Mouse (Mus musculus) thymus, postnatal 25 days (tissue): ENCODE data around the gene Csnka2ip.

Experiments used
- DNase-seq: peaks from one replicate; pipeline ENCODE4 v3.0.0; 2022

The Csnka2ip gene

DNA sequence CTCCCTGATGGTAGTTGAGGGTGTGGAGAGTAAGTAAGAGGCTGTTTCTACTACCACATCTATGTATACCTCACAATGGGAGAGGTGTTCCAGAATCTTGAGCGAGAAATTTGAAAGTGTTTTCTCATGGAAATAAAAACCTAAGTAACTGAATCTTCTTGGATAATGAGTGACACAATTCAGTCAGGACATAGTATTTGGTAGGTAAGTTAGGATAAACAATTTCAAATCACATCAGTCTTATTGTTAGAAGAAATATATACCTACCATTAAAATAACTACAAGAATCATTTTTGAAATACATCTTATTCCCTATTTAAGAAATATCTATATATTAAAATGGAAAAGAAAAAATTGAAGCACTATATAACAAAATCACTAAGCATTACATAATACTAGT, at the start of gene Csnka2ip:
Gene Csnka2ip, minus strand, starts transcription at position 101 of the 400 bp plus-strand sequence.
- DNase-seq = no peak

- no peak for DNase-seq
Observed at GRCm38 (mm10) chr16:64649594-64650290, 47.5 kb upstream of the Csnka2ip start.

- no peak for DNase-seq
Observed at GRCm38 (mm10) chr16:64647771-64648170, 45.6 kb upstream of the Csnka2ip start.

DNA sequence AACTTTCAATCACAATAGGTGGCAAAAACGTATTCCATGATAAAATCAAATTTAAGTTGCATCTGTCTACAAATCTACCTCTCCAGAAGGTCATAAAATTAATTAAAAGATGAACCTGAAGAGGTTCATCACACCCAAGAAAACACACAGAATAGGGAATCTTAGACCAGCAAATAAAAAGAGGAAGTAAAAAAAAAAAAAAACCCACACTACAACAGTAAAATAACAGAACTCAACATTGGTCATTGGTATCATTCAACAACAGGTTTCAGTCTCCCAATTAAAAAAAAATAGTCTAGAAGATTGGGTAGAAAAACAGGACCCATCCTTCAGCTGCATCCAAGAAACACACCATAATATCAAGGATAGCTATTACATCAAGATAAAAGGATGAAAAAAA, 32.9 kb upstream of the Csnka2ip start:
- no peak for DNase-seq

DNA sequence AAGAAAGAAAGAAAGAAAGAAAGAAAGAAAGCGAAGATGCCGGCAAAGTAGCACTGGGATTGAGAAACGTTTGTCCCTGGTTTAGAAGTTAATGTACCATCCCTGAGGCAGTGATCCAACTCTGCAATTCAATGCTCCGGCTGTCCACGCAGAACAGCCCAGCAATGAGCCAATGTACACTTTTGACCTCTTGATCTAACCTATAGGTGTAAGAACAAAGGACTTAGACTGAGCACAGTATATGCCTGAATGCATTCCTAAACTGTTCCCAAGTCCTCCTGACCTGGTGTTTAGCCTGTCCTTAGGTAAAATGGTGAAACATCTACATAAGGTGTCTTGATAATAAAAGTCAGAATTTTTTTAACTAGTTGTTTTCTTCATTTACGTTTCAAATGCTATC, 17.9 kb upstream of the Csnka2ip start:
- no peak for DNase-seq

DNA sequence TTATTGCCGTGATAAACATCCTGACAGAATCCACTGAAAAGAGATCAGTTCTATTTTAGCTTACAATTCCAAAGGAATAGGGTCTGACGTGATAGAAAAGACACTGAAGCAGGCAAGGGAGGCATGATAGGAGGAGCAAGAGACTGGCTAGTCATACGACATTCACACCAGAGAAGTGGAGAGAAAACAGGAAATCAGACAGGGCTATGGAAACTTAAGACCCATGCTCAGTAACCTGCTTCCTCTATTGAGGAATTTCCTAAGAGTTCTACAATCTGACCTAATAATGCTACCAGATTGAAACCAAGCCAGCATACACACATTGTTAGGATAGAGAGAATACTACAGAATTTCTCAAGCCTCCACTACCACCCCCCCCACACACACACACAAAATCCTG, 12.4 kb upstream of the Csnka2ip start:
- DNase-seq = no peak

DNA sequence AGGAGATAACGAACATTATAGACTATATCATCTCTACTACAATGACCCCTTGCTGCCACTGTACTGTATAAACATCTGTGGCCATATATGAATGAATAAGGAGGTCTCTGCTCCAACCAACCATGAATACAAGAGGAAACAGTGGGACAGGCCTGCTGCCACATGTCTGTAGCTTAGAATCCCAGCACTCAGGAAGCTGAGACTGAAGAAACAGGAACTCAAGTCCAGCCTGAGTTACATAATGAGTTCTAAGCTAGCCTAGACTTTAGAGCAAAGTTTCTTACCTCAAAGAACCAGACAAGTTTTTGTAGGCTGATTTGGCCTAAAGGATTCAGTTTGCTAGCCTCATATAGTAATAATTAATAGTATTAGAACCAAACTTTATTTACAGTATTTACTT, 5.6 kb upstream of the Csnka2ip start:
- no peak for DNase-seq

DNA sequence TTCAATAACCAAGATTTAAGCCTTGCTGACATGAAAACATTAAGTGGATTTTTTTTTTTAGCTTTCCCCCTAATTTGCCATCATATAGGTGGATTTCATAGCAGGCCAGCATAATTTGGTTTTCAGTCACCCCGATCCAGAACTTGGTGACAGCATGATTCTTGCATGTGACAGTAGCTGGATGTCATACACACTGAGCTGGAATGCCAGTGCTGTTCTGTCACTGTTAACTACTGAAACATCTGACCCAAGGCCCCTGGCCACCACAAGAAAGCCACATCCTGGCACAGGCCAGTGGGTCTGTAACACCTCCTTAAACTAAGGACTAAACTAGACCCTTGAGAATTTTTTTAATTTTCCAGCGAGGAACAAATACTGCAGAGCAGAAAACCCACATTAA, 15.4 kb downstream of the Csnka2ip start:
- no peak for DNase-seq

GRCm38 (mm10) chr16:64586262-64586619, 16.0 kb downstream of the Csnka2ip start:
- DNase-seq = no peak

GRCm38 (mm10) chr16:64585599-64586261, 16.5 kb downstream of the Csnka2ip start:
- DNase-seq = no peak

- no peak for DNase-seq
Observed at GRCm38 (mm10) chr16:64584591-64584990, 17.6 kb downstream of the Csnka2ip start.

- no peak for DNase-seq
Observed at GRCm38 (mm10) chr16:64583406-64583805, 18.8 kb downstream of the Csnka2ip start.

DNA sequence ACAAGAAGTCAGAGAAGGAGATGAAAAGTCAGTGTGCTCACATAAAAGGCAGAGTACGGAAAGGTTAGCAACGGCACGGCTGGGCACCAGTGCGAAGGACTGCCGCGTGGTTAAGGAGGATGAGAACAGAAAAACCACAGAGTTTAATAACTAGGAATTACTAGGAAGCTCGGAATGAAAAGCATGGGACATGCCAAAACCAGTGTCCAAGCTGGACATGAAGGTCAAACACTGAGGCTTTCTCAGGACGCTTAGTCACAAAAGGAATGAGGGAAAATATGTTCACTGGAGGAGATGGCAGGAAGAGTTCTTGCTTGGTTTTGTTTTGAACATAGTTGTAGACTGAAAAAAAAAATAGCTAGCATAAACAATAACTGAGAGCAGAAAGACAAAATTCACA, 32.7 kb downstream of the Csnka2ip start:
- no peak for DNase-seq

DNA sequence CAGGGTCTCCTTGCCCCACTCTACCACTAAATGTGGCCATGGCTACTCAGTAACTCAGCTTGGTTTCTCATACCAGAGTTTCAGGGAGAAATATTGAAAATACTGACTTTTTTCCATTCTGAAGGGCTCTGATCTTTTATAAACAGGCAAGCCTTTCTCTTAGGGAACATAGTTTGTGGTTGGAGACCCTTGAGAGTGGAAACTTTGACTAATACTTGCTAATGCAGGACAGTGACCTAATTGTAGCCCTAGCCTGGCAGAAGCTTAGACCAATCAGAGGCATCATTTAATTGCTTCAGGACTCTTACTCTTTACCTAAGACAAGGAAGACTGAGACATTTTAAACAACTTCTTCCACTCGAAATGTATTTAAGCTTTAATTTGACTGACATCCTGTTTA, 39.1 kb downstream of the Csnka2ip start:
- no peak for DNase-seq

GRCm38 (mm10) chr16:64558518-64558917, 43.7 kb downstream of the Csnka2ip start:
- no peak for DNase-seq

DNA sequence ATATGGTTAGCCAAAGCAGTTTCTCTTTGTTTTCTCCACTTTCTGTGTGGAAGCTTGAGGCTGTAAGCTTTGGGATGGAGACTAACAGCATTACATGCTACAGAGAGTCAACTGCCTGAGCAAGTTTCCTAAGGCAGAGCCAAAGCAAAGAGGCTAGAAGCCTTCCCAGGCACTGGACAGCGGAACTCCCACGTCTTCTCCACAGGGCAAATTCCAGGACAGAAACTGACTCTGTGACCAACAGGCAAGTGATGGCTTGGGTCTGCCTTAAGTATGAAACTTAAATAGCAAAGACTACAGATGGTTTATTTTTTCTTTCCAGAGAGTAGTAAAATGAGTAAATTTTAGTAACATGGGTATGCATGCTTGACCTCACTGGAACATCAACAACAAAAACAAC, 75.3 kb downstream of the Csnka2ip start:
- DNase-seq = no peak

DNA sequence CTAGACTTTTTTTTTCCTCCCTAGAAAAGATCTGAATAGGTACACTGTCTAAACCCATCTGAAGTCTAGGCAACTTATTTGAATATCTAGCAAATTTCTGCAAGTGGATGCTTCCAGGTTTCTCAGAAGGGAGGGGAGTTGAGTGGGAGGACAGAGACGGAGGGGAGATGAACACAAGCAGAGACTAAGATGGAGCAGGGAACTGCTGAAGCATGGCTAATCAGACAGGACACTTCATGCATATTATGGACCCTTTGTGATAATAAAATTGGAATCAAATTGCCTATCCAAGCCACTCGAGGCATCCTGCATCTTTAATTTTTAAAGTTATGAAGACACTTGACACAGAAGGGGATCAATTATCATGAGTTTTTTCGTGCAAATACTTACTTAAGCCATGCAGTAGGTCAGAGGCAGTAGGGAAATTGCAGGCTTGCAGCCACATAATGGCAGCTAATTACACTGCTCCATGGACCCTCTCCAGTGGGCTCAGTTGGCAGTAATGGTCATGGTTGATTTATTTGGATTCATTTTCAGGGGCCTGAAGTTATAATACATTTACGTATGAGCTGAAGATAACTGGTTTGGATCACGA, 78.1 kb downstream of the Csnka2ip start:
- DNase-seq = no peak

GRCm38 (mm10) chr16:64513423-64513822, 88.8 kb downstream of the Csnka2ip start:
- DNase-seq = no peak
